Mouse (Mus musculus) MEL (cell line): ENCODE measurements around the gene Gstt2. TPM values are rescaled to one million over a fixed set of nuclear protein-coding genes. Genes with fewer than 3 reads are reported as not detected.

Experiments
- DNase-seq: peaks from one replicate; pipeline ENCODE4 v3.0.0; 2011; ENCODE audit warnings: low read depth, low spot score
- H3K27ac ChIP-seq: 2 replicates; pipeline ENCODE4 v1.5.1; 2012; ENCODE audit warnings: low read depth, mild to moderate bottlenecking, control low read depth, low read length, moderate library complexity; ENCODE audit not compliant: control insufficient read depth
- H3K27me3 ChIP-seq, 2 experiments: fragments of 150-350 bp in 1 of 2; sonication (generic) in 1 of 2; 2 replicates each; pipeline ENCODE4 v1.6.1; 2012; ENCODE audit warnings: low read length in 2 of 2, mild to moderate bottlenecking in 2 of 2, improper control_type of control experiment in 1 of 2, moderate library complexity in 1 of 2; ENCODE audit not compliant: insufficient read depth in 2 of 2, control insufficient read depth in 1 of 2
- H3K36me3 ChIP-seq, 2 experiments: 2 replicates each; pipeline ENCODE4 v1.6.1; 2012 to 2014; ENCODE audit warnings: low read length in 2 of 2, improper control_type of control experiment in 1 of 2, inconsistent platforms in 1 of 2, mild to moderate bottlenecking in 1 of 2; ENCODE audit not compliant: insufficient read depth in 2 of 2, control insufficient read depth in 1 of 2
- H3K4me1 ChIP-seq, 2 experiments: fragments of 150-350 bp in 1 of 2; sonication (generic) in 1 of 2; 2 replicates each; pipeline ENCODE4 v1.6.1; 2012; ENCODE audit warnings: low read length in 2 of 2, improper control_type of control experiment in 1 of 2, mild to moderate bottlenecking in 1 of 2; ENCODE audit not compliant: insufficient read depth in 2 of 2, control insufficient read depth in 1 of 2
- H3K4me3 ChIP-seq, 2 experiments: fragments of 150-350 bp in 1 of 2; sonication (generic) in 1 of 2; 2 replicates each; pipeline ENCODE4 v1.5.1; 2012; ENCODE audit warnings: low read depth in 2 of 2, low read length in 2 of 2, mild to moderate bottlenecking in 2 of 2, moderate library complexity in 2 of 2, control low read depth in 1 of 2, improper control_type of control experiment in 1 of 2; ENCODE audit not compliant: control insufficient read depth in 1 of 2, insufficient read depth in 1 of 2
- H3K79me2 ChIP-seq: 2 replicates; pipeline ENCODE4 v1.6.1; 2012; ENCODE audit warnings: mild to moderate bottlenecking, low read length, moderate library complexity; ENCODE audit not compliant: control insufficient read depth, poor library complexity, insufficient read depth
- H3K9ac ChIP-seq: 2 replicates; pipeline ENCODE4 v1.6.1; 2012; ENCODE audit warnings: low read depth, mild to moderate bottlenecking, control low read depth, low read length, moderate library complexity; ENCODE audit not compliant: control insufficient read depth, poor library complexity, severe bottlenecking
- H3K9me3 ChIP-seq: fragments of 150-350 bp; sonication (generic); replicated peaks from 2 replicates; pipeline ENCODE4 v1.6.1; 2012; ENCODE audit warnings: mild to moderate bottlenecking, low read length, improper control_type of control experiment, moderate library complexity; ENCODE audit not compliant: insufficient read depth
- CHD1 ChIP-seq: IDR thresholded peaks from 2 replicates; pipeline ENCODE4 v1.6.1; 2012; ENCODE audit warnings: low read depth, mild to moderate bottlenecking, inconsistent platforms, low read length, improper control_type of control experiment
- CHD2 ChIP-seq: IDR thresholded peaks from 2 replicates; pipeline ENCODE4 v1.6.1; 2011; ENCODE audit warnings: low read length, improper control_type of control experiment
- ELF1 ChIP-seq: IDR thresholded peaks from 2 replicates; pipeline ENCODE4 v1.6.1; 2014; ENCODE audit warnings: low read depth, mild to moderate bottlenecking, inconsistent platforms, low read length, improper control_type of control experiment, moderate library complexity
- EP300 ChIP-seq, 2 experiments: IDR thresholded peaks; 2 replicates each; pipeline ENCODE4 v1.6.1; 2011; ENCODE audit warnings: improper control_type of control experiment in 2 of 2, low read length in 2 of 2, low read depth in 1 of 2, mild to moderate bottlenecking in 1 of 2
- GABPA ChIP-seq: IDR thresholded peaks from 2 replicates; pipeline ENCODE4 v1.6.1; 2012; ENCODE audit warnings: low read depth, mild to moderate bottlenecking, inconsistent platforms, low read length, improper control_type of control experiment, moderate library complexity
- MAX ChIP-seq: IDR thresholded peaks from 2 replicates; pipeline ENCODE4 v1.6.1; 2011; ENCODE audit warnings: low read length, improper control_type of control experiment
- MAZ ChIP-seq: IDR thresholded peaks from 2 replicates; pipeline ENCODE4 v1.6.1; 2012; ENCODE audit warnings: low read depth, mild to moderate bottlenecking, inconsistent platforms, low read length, improper control_type of control experiment
- MYB ChIP-seq: IDR thresholded peaks from 2 replicates; pipeline ENCODE4 v1.6.1; 2011; ENCODE audit warnings: mild to moderate bottlenecking, low read depth, low read length, improper control_type of control experiment
- NRF1 ChIP-seq: IDR thresholded peaks from 2 replicates; pipeline ENCODE4 v1.6.1; 2014; ENCODE audit warnings: low read depth, mild to moderate bottlenecking, inconsistent platforms, low read length, improper control_type of control experiment, moderate library complexity; ENCODE audit not compliant: poor library complexity, insufficient read depth, severe bottlenecking
- POLR2A ChIP-seq, 2 experiments: IDR thresholded peaks; 2 replicates each; pipeline ENCODE4 v1.6.1; 2011 to 2012; ENCODE audit warnings: low read length in 2 of 2, mild to moderate bottlenecking in 2 of 2, control low read depth in 1 of 2, improper control_type of control experiment in 1 of 2, low read depth in 1 of 2, moderate library complexity in 1 of 2; ENCODE audit not compliant: control insufficient read depth in 1 of 2, insufficient read depth in 1 of 2, poor library complexity in 1 of 2
- RCOR1 ChIP-seq: IDR thresholded peaks from 2 replicates; pipeline ENCODE4 v1.6.1; 2012; ENCODE audit warnings: low read depth, mild to moderate bottlenecking, inconsistent platforms, low read length, improper control_type of control experiment
- TAL1 ChIP-seq: IDR thresholded peaks from 2 replicates; pipeline ENCODE4 v1.6.1; 2012; ENCODE audit warnings: mild to moderate bottlenecking, inconsistent platforms, low read length, moderate library complexity, mixed read lengths
- TCF12 ChIP-seq: IDR thresholded peaks from 2 replicates; pipeline ENCODE4 v1.6.1; 2014; ENCODE audit warnings: low read depth, mild to moderate bottlenecking, inconsistent platforms, low read length, improper control_type of control experiment, moderate library complexity
- ZC3H11A ChIP-seq: IDR thresholded peaks from 2 replicates; pipeline ENCODE4 v1.6.1; 2012; ENCODE audit warnings: low read depth, mild to moderate bottlenecking, inconsistent platforms, low read length, improper control_type of control experiment
- polyA plus RNA-seq, 2 experiments: library from polyadenylated mRNA; stranded (reverse) in 1 of 2; unstranded in 1 of 2; fragments of >175 nt in 1 of 2; fragments of >200 nt in 1 of 2; gene quantifications; 2 replicates each; pipeline versions ENCODE4 v1.2.1 to v1.2.4; 2012; ENCODE audit warnings: low replicate concordance in 2 of 2, low read depth in 1 of 2; ENCODE audit not compliant: insufficient read length in 2 of 2, insufficient read depth in 1 of 2, missing spikeins in 1 of 2
- total RNA-seq: library from RNA; depleted of rRNA; stranded (reverse); fragments of 300-350 nt; gene quantifications from 2 replicates; pipeline ENCODE4 v1.2.3, GENCODE M21; 2012

Gene Gstt2
- total and polyA plus RNA-seq, 3 experiments = 4.3 to 10.9 TPM; not detected in 1

- DNase-seq = no peak
- H3K27me3 ChIP-seq = no peaks in the 10 kb centered on the region
- peaks cover 16% of the 10 kb centered on the region for H3K79me2 ChIP-seq
- TF ChIP-seq POLR2A (IDR thresholded peaks at IDR 0.05; ENCODE audit: control insufficient read depth in 1 of 2, insufficient read depth in 1 of 2, low read depth in 1 of 2, low read length in 2 of 2, poor library complexity in 1 of 2) (0 out of 4 replicates have a peak, but pooled peaks of 1 of the 2 experiments have one; percentile 23), MAZ (no peak)
- peaks cover 7 to 14% of the 10 kb centered on the region in 2 experiments; a peak in 3 of 4 replicates for H3K4me1 ChIP-seq
- no peak overlapping the region for H3K27ac ChIP-seq
- H3K36me3 ChIP-seq = peaks cover 0 to 18% of the 10 kb centered on the region in 2 experiments; a peak in 2 of 4 replicates
- no peak overlapping the region for H3K9ac ChIP-seq
- no peak overlapping the region for H3K4me3 ChIP-seq
- H3K9me3 ChIP-seq = no peaks in the 10 kb centered on the region
These were observed 20.4 kb upstream of the Gstt2 start for GRCm38 (mm10) chr10:75857598-75857997.

GRCm38 (mm10) chr10:75856976-75857375 lies 19.8 kb upstream of the Gstt2 start:
- TF ChIP-seq CHD1 = no peak
- TF ChIP-seq TCF12 = no peak
- no peak for TF ChIP-seq GABPA
- no peak for TF ChIP-seq EP300 (IDR thresholded peaks at IDR 0.05; ENCODE audit: low read depth in 1 of 2, low read length in 2 of 2)
- no peak for TF ChIP-seq ELF1
- TF ChIP-seq TAL1 = no peak
- no peak for TF ChIP-seq MYB
- no peak for TF ChIP-seq NRF1
- no peak for TF ChIP-seq CHD2
- no peaks in the 10 kb centered on the region for H3K9me3 ChIP-seq
- peaks cover 7 to 14% of the 10 kb centered on the region in 2 experiments; a peak in 3 of 4 replicates for H3K4me1 ChIP-seq
- no peaks in the 10 kb centered on the region for H3K27me3 ChIP-seq
- peaks cover 0 to 18% of the 10 kb centered on the region in 2 experiments; a peak in 2 of 4 replicates for H3K36me3 ChIP-seq
- H3K4me3 ChIP-seq = no peak overlapping the region
- no peak overlapping the region for H3K9ac ChIP-seq
- peaks cover 16% of the 10 kb centered on the region for H3K79me2 ChIP-seq
- DNase-seq = no peak
- no peak overlapping the region for H3K27ac ChIP-seq

GRCm38 (mm10) chr10:75856155-75856907 lies 19.1 kb upstream of the Gstt2 start:
- no peak for DNase-seq
- no peak overlapping the region for H3K27ac ChIP-seq
- no peak overlapping the region for H3K9ac ChIP-seq
- H3K79me2 ChIP-seq = peaks cover 16% of the 10 kb centered on the region
- peaks cover 7 to 14% of the 10 kb centered on the region in 2 experiments; a peak in 3 of 4 replicates for H3K4me1 ChIP-seq
- no peak overlapping the region for H3K4me3 ChIP-seq
- TF ChIP-seq MAX = no peak
- TF ChIP-seq RCOR1 = no peak
- no peak for TF ChIP-seq ZC3H11A
- no peaks in the 10 kb centered on the region for H3K27me3 ChIP-seq
- peaks cover 0 to 18% of the 10 kb centered on the region in 2 experiments; a peak in 2 of 4 replicates for H3K36me3 ChIP-seq
- H3K9me3 ChIP-seq = no peaks in the 10 kb centered on the region
